In genomic region chr2:90782458-90782857, GRCm38 (mm10) we compare ENCODE assay signal across 9 mouse cellular contexts. TPM values are rescaled to one million over a fixed set of nuclear protein-coding genes. Genes with fewer than 3 reads are reported as not detected.
DNase-seq lines count a peak whose midpoint lies in the region; ATAC-seq and TF ChIP-seq lines count a peak whose summit lies in the region.
"Had no signal": no experiment of that assay in that cellular context is flagged by ENCODE, and none has a peak within 500 bp of the region (broad histone marks: within the 10 kb centered on the region; RNA-seq: fewer than 3 reads in every experiment).

Gene Agbl2 (plus strand): TSS chr2:90782727.

- 0 out of 2 replicates have a peak, but pooled peaks cover 4% of the 10 kb centered on the region for H3K4me1 ChIP-seq in intestine, postnatal 0 days (replicated peaks; ENCODE audit: control insufficient read depth, insufficient read depth, low read length)

- H3K4me2 ChIP-seq in intestine, postnatal 0 days (replicated peaks; ENCODE audit: low read depth): peak within 1 kb of the TSS; percentile 84

- no peak for TF ChIP-seq CTCF in intestine, postnatal 0 days (IDR thresholded peaks at IDR 0.05; ENCODE audit: low read depth)

- H3K36me3 ChIP-seq in intestine, postnatal 0 days (ENCODE audit: control insufficient read depth, insufficient read depth): peaks cover 30% of the 10 kb centered on the region

- 7% methylated on average over 11 of the region's 11 CpGs for WGBS in intestine, postnatal 0 days

- peak within 1 kb of the TSS; percentile 48 for H3K4me3 ChIP-seq in intestine, postnatal 0 days (ENCODE audit: low read depth, low read length)

- peak; percentile 8 for DNase-seq in kidney, adult 18-20 months
- DNase-seq in kidney, adult 9 months: no peak
- DNase-seq in cerebellum, adult 8-10 months: peak; percentile 40
- peak; percentile 19 for DNase-seq in gastrocnemius, postnatal 14 days
- DNase-seq in lung, postnatal 14 days: peak; percentile 20
- peak; percentile 62 for DNase-seq in testis, postnatal 14 days (ENCODE audit: low spot score)
- no peak for DNase-seq in right cerebral cortex, postnatal 25 days

- intact Hi-C loops in gastrocnemius, postnatal 14 days (cut with DNase I; ENCODE audit: low total_unique reads): no loop called here

- peak; percentile 33; the same call in 1 of the 2 replicates for ATAC-seq in intestine, postnatal 0 days

- H3K9ac ChIP-seq in intestine, postnatal 0 days (ENCODE audit: low read depth, low read length): peak within 1 kb of the TSS; percentile 48

- H3K27ac ChIP-seq in intestine, postnatal 0 days (ENCODE audit: low read depth, low read length): no peak within 1 kb of the TSS

- H3K9me3 ChIP-seq in intestine, postnatal 0 days (ENCODE audit: control insufficient read depth): no peaks in the 10 kb centered on the region

- H3K27me3 ChIP-seq in intestine, postnatal 0 days (replicated peaks; ENCODE audit: control insufficient read depth, insufficient read depth, low read length): no peaks in the 10 kb centered on the region

RNA-seq across cellular contexts. Expression of gene Agbl2, which starts in this region (rescaled TPM):
- total RNA-seq in gastrocnemius, postnatal 14 days (2021): under 1 TPM; 0.51 to 0.58 TPM
- polyA plus RNA-seq in intestine, postnatal 0 days (2015; fragmentation: Nextera tagmentation; extraction: Ambion mirVana): 0.20 and 0.26 TPM in 2 replicates
- total RNA-seq: MEL had no signal

Comparison
In these comparisons a context has a peak if more than half of its experiments do, and no peak if none do; other contexts are left out.
1. DNase-seq: peak in kidney, adult 18-20 months (single experiment), cerebellum, adult 8-10 months (single experiment), lung, postnatal 14 days (single experiment) and testis, postnatal 14 days (single experiment); none in kidney, adult 9 months (single experiment) and right cerebral cortex, postnatal 25 days (single experiment).
2. Peak in DNase-seq in gastrocnemius, postnatal 14 days; RNA of the gene not detected or under 1 TPM.
3. Peak in ATAC-seq, H3K4me3 ChIP-seq, H3K9ac ChIP-seq and H3K4me2 ChIP-seq in intestine, postnatal 0 days; RNA of the gene not detected or under 1 TPM.